Mouse (Mus musculus) forebrain, embryonic 15.5 days (tissue): ENCODE results near the gene 5730596B20Rik. TPM values are rescaled to one million over a fixed set of nuclear protein-coding genes. Genes with fewer than 3 reads are reported as not detected.

ENCODE experiments used
- ATAC-seq: fragments of 200-750 bp; cut with Nextera tagmentation; replicated peaks from 2 replicates; pipeline ENCODE4 v1.8.0; 2017; ENCODE audit warnings: mild to moderate bottlenecking, moderate TSS enrichment, moderate library complexity
- H3K27ac ChIP-seq: fragments of 300-500 bp; sonication (generic); replicated peaks from 2 replicates; pipeline ENCODE4 v1.5.1; 2015; ENCODE audit warnings: mild to moderate bottlenecking, inconsistent platforms
- H3K27me3 ChIP-seq: fragments of 300-500 bp; sonication (generic); 2 replicates; pipeline ENCODE4 v1.6.1; 2015; ENCODE audit warnings: inconsistent platforms
- H3K36me3 ChIP-seq: fragments of 300-500 bp; sonication (generic); 2 replicates; pipeline ENCODE4 v1.6.1; 2015; ENCODE audit warnings: mild to moderate bottlenecking, inconsistent platforms
- H3K4me1 ChIP-seq: fragments of 300-500 bp; sonication (generic); 2 replicates; pipeline ENCODE4 v1.6.1; 2015; ENCODE audit warnings: inconsistent platforms
- H3K4me2 ChIP-seq: fragments of 300-500 bp; sonication (generic); replicated peaks from 2 replicates; pipeline ENCODE4 v1.6.1; 2015; ENCODE audit warnings: mild to moderate bottlenecking, inconsistent platforms
- H3K4me3 ChIP-seq: fragments of 300-500 bp; sonication (generic); 2 replicates; pipeline ENCODE4 v1.5.1; 2015; ENCODE audit warnings: mild to moderate bottlenecking, inconsistent platforms
- H3K9ac ChIP-seq: fragments of 300-500 bp; sonication (generic); replicated peaks from 2 replicates; pipeline ENCODE4 v1.6.1; 2015; ENCODE audit warnings: mild to moderate bottlenecking, inconsistent platforms
- H3K9me3 ChIP-seq: fragments of 300-500 bp; sonication (generic); 2 replicates; pipeline ENCODE4 v1.6.1; 2016; ENCODE audit warnings: inconsistent platforms
- WGBS: fragments of 180-500 bp; shearing (Covaris S2); methylation state at CpG from one replicate; pipeline ENCODE4 v1.1.7; 2015; ENCODE audit warnings: mixed read lengths; 5-methylcytosine and 5-hydroxymethylcytosine counted together
- polyA plus RNA-seq: library from polyadenylated mRNA; unstranded; fragments of >200 nt; fragmentation: Nextera tagmentation; extraction: Ambion mirVana; gene quantifications from 2 replicates; pipeline ENCODE4 v1.2.1, GENCODE M21; 2015

Gene 5730596B20Rik
- polyA plus RNA-seq, 1 experiment from 2014 or later, result not detected

DNA sequence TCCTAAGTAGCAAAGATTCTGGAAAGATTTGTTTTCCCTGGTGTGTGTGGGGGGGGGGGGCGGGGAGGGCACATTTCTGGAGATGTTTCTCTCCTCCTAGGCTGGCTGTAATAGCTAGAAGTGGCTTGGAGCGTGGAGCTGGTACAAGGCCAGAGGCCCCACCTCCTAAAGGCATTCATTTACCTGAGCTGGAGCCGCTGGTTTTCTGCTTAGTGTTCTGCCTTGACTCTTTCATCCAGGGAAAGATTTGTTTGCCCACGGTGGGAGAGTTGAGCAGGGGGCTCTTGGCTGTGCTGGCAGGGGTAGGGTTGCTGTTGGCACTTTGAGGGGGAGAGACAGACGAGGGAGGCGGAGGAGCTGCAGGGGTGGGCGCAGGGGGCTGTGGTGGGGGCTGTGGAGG, 5.4 kb upstream of the 5730596B20Rik start:
- Histone ChIP-seq H3K27me3 (peaks cover 95% of the 10 kb centered on the region), H3K4me3 (no peak overlapping the region), H3K9me3 (no peaks in the 10 kb centered on the region), H3K27ac (no peak overlapping the region), H3K36me3 (no peaks in the 10 kb centered on the region), H3K9ac (no peak overlapping the region), H3K4me1 (peaks cover 6% of the 10 kb centered on the region; the same call in 1 of the 2 replicates), H3K4me2 (no peak overlapping the region)
- WGBS, result 3% methylated on average over 7 of the region's 7 CpGs
- ATAC-seq, result no peak

DNA sequence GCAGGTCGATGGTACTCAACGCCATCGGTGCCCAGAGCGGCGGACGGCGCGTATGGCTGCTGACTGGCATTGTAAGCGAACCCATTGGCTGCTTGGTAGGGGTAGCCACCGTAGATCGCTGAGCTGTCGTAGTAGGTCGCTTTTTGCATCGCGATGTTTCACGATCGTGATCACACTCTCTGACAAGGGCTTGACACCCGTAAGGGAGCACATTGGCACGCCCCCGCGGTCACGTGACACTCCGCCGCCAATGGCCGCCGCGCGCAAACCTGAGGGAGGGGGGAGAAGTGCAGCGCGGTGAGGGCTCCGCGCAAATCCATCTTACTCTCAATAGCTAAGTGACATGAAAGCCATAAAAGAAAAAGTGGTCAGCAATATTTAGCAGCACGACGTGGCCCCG, 4.8 kb upstream of the 5730596B20Rik start:
- H3K27me3 ChIP-seq, result peaks cover 95% of the 10 kb centered on the region
- 1% methylated on average over 35 of the region's 35 CpGs for WGBS
- H3K36me3 ChIP-seq, result no peaks in the 10 kb centered on the region
- no peak for ATAC-seq
- no peak overlapping the region for H3K9ac ChIP-seq
- H3K9me3 ChIP-seq, result no peaks in the 10 kb centered on the region
- H3K4me3 ChIP-seq, result no peak overlapping the region
- peak overlapping the region; percentile 8 for H3K4me2 ChIP-seq
- H3K27ac ChIP-seq, result no peak overlapping the region
- peaks cover 6% of the 10 kb centered on the region; the same call in 1 of the 2 replicates for H3K4me1 ChIP-seq

DNA sequence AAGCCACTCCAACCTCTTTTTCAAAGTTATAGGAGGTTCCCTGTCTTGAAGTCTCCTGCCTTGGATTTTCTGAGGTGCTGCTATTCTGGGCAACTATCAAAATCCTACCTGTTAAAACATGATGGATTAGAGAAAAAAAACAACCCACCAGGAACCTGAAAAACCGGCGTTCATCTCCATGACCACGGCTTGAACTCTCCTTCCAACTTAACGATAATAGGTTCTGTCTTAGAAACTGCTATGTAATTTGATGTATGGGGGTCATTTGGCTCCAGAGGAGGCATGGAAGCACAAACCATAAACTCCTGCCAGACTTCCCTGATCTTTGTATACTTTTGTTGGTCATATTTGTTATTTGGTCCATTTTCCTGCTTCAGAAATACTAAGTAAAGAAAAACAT, 3.6 kb upstream of the 5730596B20Rik start:
- no peak overlapping the region for H3K4me3 ChIP-seq
- WGBS, result 5% methylated on average over 4 of the region's 4 CpGs
- no peaks in the 10 kb centered on the region for H3K36me3 ChIP-seq
- H3K4me2 ChIP-seq, result no peak overlapping the region
- H3K9me3 ChIP-seq, result no peaks in the 10 kb centered on the region
- no peak for ATAC-seq
- H3K27me3 ChIP-seq, result peaks cover 95% of the 10 kb centered on the region
- H3K27ac ChIP-seq, result no peak overlapping the region
- H3K9ac ChIP-seq, result no peak overlapping the region
- peaks cover 6% of the 10 kb centered on the region; the same call in 1 of the 2 replicates for H3K4me1 ChIP-seq

GRCm38 (mm10) chr6:52174968-52175751, 2.1 kb upstream of the 5730596B20Rik start:
- H3K36me3 ChIP-seq, result no peaks in the 10 kb centered on the region
- H3K27me3 ChIP-seq, result peaks cover 98% of the 10 kb centered on the region
- no peak for ATAC-seq
- no peak overlapping the region for H3K9ac ChIP-seq
- no peak overlapping the region for H3K27ac ChIP-seq
- no peak overlapping the region for H3K4me3 ChIP-seq
- no peak overlapping the region for H3K4me2 ChIP-seq
- peaks cover 6% of the 10 kb centered on the region; the same call in 1 of the 2 replicates for H3K4me1 ChIP-seq
- no peaks in the 10 kb centered on the region for H3K9me3 ChIP-seq
- WGBS, result under 1% methylated on average over 41 of the region's 41 CpGs

GRCm38 (mm10) chr6:52175864-52176263, 1.4 kb upstream of the 5730596B20Rik start:
- Histone ChIP-seq H3K4me2 (no peak overlapping the region), H3K27ac (no peak overlapping the region), H3K36me3 (no peaks in the 10 kb centered on the region), H3K27me3 (peaks cover 98% of the 10 kb centered on the region), H3K9me3 (no peaks in the 10 kb centered on the region), H3K9ac (no peak overlapping the region), H3K4me3 (no peak overlapping the region), H3K4me1 (peaks cover 6% of the 10 kb centered on the region; the same call in 1 of the 2 replicates)
- no peak for ATAC-seq
- under 1% methylated on average over 18 of the region's 35 CpGs for WGBS

- under 1% methylated on average over 6 of the region's 6 CpGs for WGBS
- Histone ChIP-seq H3K4me3 (no peak overlapping the region), H3K9me3 (no peaks in the 10 kb centered on the region), H3K9ac (no peak overlapping the region), H3K27me3 (peaks cover 98% of the 10 kb centered on the region), H3K4me2 (no peak overlapping the region), H3K27ac (no peak overlapping the region), H3K36me3 (no peaks in the 10 kb centered on the region), H3K4me1 (peaks cover 6% of the 10 kb centered on the region; the same call in 1 of the 2 replicates)
- no peak for ATAC-seq
Measured at GRCm38 (mm10) chr6:52176391-52176790, 907 bp upstream of the 5730596B20Rik start.

GRCm38 (mm10) chr6:52177806-52178205, 508 bp downstream of the 5730596B20Rik start:
- no peak overlapping the region for H3K9ac ChIP-seq
- no peak overlapping the region for H3K4me3 ChIP-seq
- no peak overlapping the region for H3K4me2 ChIP-seq
- no peak overlapping the region for H3K27ac ChIP-seq
- no peak for ATAC-seq
- no peaks in the 10 kb centered on the region for H3K36me3 ChIP-seq
- no peaks in the 10 kb centered on the region for H3K9me3 ChIP-seq
- H3K27me3 ChIP-seq, result peaks cover 98% of the 10 kb centered on the region
- WGBS, result 1% methylated on average over 9 of the region's 9 CpGs
- H3K4me1 ChIP-seq, result no peaks in the 10 kb centered on the region

- H3K4me1 ChIP-seq, result no peaks in the 10 kb centered on the region
- WGBS, result 4% methylated on average over 4 of the region's 4 CpGs
- no peak overlapping the region for H3K9ac ChIP-seq
- peaks cover 98% of the 10 kb centered on the region for H3K27me3 ChIP-seq
- no peak overlapping the region for H3K27ac ChIP-seq
- no peaks in the 10 kb centered on the region for H3K36me3 ChIP-seq
- H3K4me3 ChIP-seq, result no peak overlapping the region
- no peaks in the 10 kb centered on the region for H3K9me3 ChIP-seq
- H3K4me2 ChIP-seq, result no peak overlapping the region
- no peak for ATAC-seq
Measured at GRCm38 (mm10) chr6:52178918-52179665, 1.8 kb downstream of the 5730596B20Rik start.

DNA sequence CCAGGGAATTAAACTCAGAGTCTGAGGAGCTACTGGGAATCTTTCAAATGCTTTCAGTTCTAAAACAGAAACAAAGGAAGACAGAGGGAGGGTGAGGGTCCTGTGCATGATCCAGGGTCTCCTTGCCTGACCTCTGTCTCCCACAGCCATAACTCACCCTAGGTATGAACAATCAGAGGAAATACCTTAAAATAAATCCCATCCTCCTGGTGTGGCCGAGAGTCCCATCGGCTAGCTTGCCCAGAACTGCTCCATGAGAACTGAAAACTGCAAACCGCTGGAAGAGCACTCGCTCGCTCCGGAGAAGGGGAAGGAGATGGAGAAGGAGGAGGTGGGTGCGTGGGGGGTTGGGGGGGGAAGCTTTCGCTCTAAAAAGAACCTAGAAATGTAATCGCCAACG, 2.4 kb downstream of the 5730596B20Rik start:
- Histone ChIP-seq H3K27ac (no peak overlapping the region), H3K4me3 (no peak overlapping the region), H3K9ac (no peak overlapping the region), H3K27me3 (peaks cover 99% of the 10 kb centered on the region), H3K4me1 (no peaks in the 10 kb centered on the region), H3K4me2 (no peak overlapping the region), H3K36me3 (no peaks in the 10 kb centered on the region), H3K9me3 (no peaks in the 10 kb centered on the region)
- WGBS, result 2% methylated on average over 10 of the region's 10 CpGs
- no peak for ATAC-seq

- no peaks in the 10 kb centered on the region for H3K36me3 ChIP-seq
- H3K27me3 ChIP-seq, result peaks cover 99% of the 10 kb centered on the region
- no peaks in the 10 kb centered on the region for H3K9me3 ChIP-seq
- no peak for ATAC-seq
- no peaks in the 10 kb centered on the region for H3K4me1 ChIP-seq
- H3K4me2 ChIP-seq, result no peak overlapping the region
- no peak overlapping the region for H3K27ac ChIP-seq
- H3K9ac ChIP-seq, result no peak overlapping the region
- WGBS, result under 1% methylated on average over 11 of the region's 11 CpGs
- H3K4me3 ChIP-seq, result no peak overlapping the region
Measured at GRCm38 (mm10) chr6:52180213-52180710, 3.0 kb downstream of the 5730596B20Rik start.

DNA sequence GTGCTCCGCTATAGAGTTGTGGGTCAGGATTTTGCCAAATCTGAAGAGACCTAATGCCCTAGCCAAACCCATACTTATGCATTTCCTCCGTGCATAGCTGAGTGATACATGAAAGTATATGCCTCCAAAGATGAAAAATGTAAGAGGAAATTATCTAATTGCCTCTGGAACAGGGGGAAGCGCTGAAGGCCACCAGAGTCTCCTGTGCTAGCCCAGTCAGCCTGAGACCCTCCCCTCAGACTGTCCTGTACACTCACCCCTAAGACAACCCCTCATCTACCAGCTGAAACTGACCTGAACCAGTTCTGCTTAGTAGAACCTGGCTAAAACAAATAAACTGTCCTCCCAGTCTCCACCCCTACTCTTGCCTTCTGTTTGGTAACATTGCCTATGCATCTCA, 3.4 kb downstream of the 5730596B20Rik start:
- WGBS, result 8% methylated on average over 3 of the region's 3 CpGs

DNA sequence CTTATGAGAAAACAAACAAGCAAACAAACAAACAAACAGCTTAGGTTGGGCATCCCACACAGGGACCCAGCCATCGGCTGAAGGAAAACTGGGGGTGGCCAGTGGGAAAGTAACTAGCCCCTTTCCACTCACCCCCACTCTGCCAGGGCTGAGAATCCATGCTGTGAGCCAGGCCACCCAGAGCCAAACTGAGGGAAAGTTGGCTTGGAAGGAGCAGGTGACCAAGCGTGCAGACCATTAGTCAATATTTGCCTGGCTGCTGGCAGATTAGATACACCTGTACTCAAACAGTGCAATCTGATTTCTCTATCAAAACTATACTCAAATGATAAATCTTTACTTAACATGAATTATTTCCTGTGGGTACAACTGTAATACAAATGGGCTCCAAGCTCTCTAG, 4.7 kb downstream of the 5730596B20Rik start:
- Histone ChIP-seq H3K9ac (no peak overlapping the region), H3K4me2 (no peak overlapping the region), H3K27me3 (peaks cover 100% of the 10 kb centered on the region), H3K4me3 (no peak overlapping the region), H3K27ac (no peak overlapping the region), H3K4me1 (no peaks in the 10 kb centered on the region), H3K9me3 (no peaks in the 10 kb centered on the region), H3K36me3 (no peaks in the 10 kb centered on the region)
- ATAC-seq, result no peak
- WGBS, result 13% methylated on average over 2 of the region's 2 CpGs

More for the DNA sequence above, 3.4 kb downstream of the 5730596B20Rik start:
- Histone ChIP-seq H3K9me3 (no peaks in the 10 kb centered on the region), H3K27me3 (peaks cover 100% of the 10 kb centered on the region), H3K4me3 (no peak overlapping the region), H3K36me3 (no peaks in the 10 kb centered on the region), H3K4me1 (no peaks in the 10 kb centered on the region), H3K4me2 (no peak overlapping the region), H3K9ac (no peak overlapping the region), H3K27ac (no peak overlapping the region)
- ATAC-seq, result no peak
